Mouse (Mus musculus) left cerebral cortex, adult 2 months (tissue): ENCODE data around the gene Neurog3. TPM values are rescaled to one million over a fixed set of nuclear protein-coding genes. Genes with fewer than 3 reads are reported as not detected.

ENCODE experiments used
- DNase-seq, 2 experiments: peaks; one replicate each; pipeline ENCODE4 v3.0.0; 2021 to 2022; ENCODE audit warnings: low spot score in 2 of 2, mixed read lengths in 1 of 2; ENCODE audit errors: extremely low spot score in 1 of 2
- H3K27ac ChIP-seq: fragments of 200-600 bp; 2 replicates; pipeline ENCODE4 v1.8.1; 2022
- H3K4me3 ChIP-seq: fragments of 200-600 bp; 2 replicates; pipeline ENCODE4 v1.8.1; 2022
- CTCF ChIP-seq: fragments of 200-600 bp; IDR thresholded peaks from 2 replicates; pipeline ENCODE4 v1.8.1; 2022; ENCODE audit warnings: antibody characterized with exemption, mild to moderate bottlenecking, moderate library complexity
- intact Hi-C: fragments of 180-260 bp; cut with DNase I; formaldehyde crosslinking; loops from one replicate; pipeline ENCODE4 v1.15.1; 2025
- long read RNA-seq, 2 experiments: library from polyadenylated mRNA; stranded (forward); transcript quantifications; one replicate each; pipeline ENCODE4 v2.0.0; 2021; ENCODE audit warnings: borderline mapping rate in 2 of 2
- total RNA-seq, 2 experiments: library from RNA; stranded (reverse); gene quantifications; 2 replicates each; pipeline ENCODE4 v1.2.3; 2021

Neurog3 gene
- not detected for total RNA-seq
- long read RNA-seq, experiment 1, result 0 reads
- long read RNA-seq, experiment 2, result 0 reads

DNA sequence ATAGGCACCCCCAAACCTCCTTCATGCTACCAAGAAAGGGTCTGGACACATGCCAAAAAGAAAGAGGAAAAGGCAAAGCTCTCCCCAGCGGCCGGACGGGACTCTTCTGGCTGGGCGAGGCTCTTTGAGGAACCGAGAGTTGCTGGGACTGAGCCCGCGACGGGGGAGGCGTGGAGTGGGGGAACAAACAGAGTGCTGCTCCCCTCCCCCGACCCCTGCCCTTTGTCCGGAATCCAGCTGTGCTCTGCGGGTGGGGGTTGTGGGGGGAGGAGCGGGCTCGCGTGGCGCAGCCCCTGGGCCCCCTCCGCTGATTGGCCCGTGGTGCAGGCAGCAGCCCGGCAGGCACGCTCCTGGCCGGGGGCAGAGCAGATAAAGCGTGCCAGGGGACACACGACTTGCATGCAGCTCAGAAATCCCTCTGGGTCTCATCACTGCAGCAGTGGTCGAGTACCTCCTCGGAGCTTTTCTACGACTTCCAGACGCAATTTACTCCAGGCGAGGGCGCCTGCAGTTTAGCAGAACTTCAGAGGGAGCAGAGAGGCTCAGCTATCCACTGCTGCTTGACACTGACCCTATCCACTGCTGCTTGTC, at the start of gene Neurog3:
Neurog3 (plus strand) TSS at position 400 of the 591 bp plus-strand sequence.
- no peak within 1 kb of the TSS for H3K27ac ChIP-seq
- TF ChIP-seq CTCF, result no peak
- no peak within 1 kb of the TSS for H3K4me3 ChIP-seq
- intact Hi-C loops, result no loop called here
- DNase-seq, result no peak

DNA sequence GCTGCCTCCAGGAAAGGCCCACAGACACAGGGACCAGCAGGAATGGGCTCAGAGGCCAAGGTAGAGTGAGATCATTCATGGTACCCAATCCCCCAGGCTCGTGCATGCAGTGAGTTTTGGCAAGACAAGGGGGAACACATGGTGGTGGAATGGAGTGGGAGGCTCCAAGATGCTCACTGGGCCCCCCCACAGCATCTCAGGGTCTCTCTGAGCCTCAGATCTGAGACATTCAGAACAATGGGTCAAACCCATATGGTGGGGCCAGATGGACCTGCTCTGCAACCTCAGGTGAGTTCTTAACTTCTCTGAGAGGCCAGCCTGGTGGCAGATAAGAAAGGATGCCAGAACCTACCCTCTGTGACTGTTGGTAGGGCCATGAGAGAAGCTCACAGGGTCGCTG, 46.8 kb upstream of the Neurog3 start:
- no peak for DNase-seq
- Histone ChIP-seq H3K27ac (no peak overlapping the region), H3K4me3 (no peak overlapping the region)
- no peak for TF ChIP-seq CTCF
- intact Hi-C loops, result no loop called here

DNA sequence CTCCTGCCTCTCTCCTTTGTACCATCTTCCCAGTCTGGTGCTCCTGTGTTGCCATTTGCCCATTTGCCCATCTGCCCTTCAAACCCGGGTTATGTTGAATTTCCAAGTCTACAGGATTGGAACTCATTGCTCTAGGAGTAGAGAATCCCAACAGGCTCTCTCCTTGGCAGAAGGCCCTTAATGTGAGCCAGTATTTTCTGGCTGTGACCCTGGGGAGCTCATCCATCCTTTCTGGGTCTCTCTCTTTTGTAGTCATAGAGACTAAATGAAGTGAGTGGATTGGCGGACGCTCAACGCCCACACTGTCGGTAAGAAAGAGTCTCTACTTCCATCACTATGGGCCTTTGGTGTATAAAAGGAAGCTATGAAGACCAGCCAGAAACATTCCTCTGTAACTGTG, 46.1 kb upstream of the Neurog3 start:
- DNase-seq, result no peak
- H3K27ac ChIP-seq, result no peak overlapping the region
- TF ChIP-seq CTCF, result no peak
- intact Hi-C loops, result no loop called here
- no peak overlapping the region for H3K4me3 ChIP-seq

DNA sequence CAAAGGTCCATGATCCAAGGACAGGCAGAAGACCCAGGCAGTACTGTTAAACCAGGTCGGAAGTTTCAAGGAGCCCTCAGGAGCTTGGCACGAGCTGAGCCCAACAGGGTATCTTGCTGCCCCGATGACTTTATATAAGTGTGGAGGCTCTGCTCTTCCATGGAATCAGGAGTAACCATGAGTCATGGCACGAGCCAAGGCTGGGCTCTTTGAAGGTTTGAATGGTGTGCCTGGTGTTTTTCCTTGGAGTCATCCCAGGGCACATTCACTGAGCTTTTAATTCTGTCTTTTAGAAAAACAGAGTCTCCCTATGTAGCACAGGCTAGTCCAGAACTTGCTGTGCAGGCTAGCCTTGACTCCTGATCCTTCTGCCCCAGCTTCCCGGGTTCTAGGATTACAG, 44.5 kb upstream of the Neurog3 start:
- intact Hi-C loops, result no loop called here
- H3K4me3 ChIP-seq, result no peak overlapping the region
- no peak for DNase-seq
- H3K27ac ChIP-seq, result no peak overlapping the region
- TF ChIP-seq CTCF, result no peak

DNA sequence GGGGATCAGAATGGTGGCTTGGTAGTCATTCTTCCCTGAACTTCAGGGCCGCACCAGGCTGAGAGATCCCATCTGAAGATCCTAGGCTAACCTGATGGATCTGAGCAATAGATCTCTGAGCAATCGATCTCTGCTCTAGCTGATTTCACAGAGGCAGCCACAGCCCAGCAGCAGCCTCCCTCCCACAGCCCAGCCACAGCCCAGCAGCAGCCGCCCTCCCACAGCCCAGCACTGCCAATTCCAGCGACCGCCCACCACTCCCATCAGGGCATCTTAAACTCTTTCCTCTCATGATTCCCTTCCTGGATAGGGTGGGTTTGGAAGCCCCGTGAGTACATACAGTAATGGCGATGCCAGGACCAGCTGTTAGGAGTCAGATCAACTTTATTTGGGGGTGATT, 43.8 kb upstream of the Neurog3 start:
- Histone ChIP-seq H3K4me3 (no peak overlapping the region), H3K27ac (no peak overlapping the region)
- intact Hi-C loops, result no loop called here
- DNase-seq, result peak in 1 of 2 experiments; percentile 26
- TF ChIP-seq CTCF, result no peak

DNA sequence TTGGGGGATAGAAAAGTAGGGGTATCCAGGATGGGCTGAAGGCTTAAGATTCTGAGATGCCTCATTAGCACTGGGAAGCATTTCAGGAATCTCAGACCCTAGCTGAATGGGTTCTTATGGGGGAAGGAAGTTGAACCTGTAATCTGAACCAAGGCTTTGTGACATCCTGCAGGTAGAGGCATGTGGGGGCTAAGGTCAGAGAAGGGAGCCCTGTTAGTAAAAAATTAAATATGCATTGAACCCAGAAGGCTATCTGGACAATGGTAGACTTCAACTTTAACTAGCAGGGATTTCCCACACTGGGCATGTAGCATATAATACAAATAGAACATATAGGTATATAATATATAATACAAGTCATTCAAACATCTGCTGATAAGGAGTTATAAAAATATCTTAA, 43.4 kb upstream of the Neurog3 start:
- no peak for TF ChIP-seq CTCF
- no peak for DNase-seq
- intact Hi-C loops, result no loop called here
- Histone ChIP-seq H3K27ac (no peak overlapping the region), H3K4me3 (no peak overlapping the region)

DNA sequence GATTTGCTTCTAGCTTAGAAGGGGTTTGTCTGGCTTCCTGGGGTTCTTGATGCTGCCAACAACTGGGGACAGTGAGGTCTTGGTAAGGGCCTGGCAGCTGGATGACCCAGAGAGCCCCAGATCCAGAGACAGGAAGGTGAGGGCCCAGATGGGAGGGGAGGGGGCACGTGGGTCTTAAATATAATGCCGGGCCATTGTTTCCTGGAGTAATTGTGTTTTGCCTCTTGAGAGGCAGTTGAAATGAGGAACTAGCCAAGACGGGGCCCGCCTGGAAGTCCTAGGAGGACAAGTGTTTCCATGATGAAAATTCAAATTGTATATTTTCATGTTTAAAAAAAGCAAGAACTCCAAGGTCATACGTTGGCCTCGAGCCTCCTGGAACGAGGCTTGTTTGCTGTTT, 39.0 kb upstream of the Neurog3 start:
- Histone ChIP-seq H3K27ac (no peak overlapping the region), H3K4me3 (no peak overlapping the region)
- TF ChIP-seq CTCF, result no peak
- intact Hi-C loops, result no loop called here
- DNase-seq, result no peak

DNA sequence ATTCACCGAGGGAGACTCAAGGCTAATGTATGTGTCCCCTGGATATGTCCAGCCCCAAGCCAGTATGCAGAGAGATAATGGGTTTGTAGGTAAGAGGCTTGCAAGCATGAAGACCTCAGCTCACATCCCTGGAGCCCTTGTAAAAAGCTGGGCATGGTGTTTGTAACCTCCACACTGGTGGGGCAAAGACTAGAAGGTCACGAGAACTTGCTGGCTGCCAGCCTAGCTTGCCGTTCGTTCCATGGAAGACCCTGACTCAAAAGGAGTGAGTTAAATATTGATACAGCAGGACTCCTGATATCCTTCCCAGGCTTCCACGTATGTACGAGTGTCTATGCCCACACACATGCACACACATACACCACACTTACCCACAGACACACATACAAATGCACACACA, 38.5 kb upstream of the Neurog3 start:
- H3K27ac ChIP-seq, result no peak overlapping the region
- no peak for TF ChIP-seq CTCF
- no peak overlapping the region for H3K4me3 ChIP-seq
- intact Hi-C loops, result no loop called here
- no peak for DNase-seq

DNA sequence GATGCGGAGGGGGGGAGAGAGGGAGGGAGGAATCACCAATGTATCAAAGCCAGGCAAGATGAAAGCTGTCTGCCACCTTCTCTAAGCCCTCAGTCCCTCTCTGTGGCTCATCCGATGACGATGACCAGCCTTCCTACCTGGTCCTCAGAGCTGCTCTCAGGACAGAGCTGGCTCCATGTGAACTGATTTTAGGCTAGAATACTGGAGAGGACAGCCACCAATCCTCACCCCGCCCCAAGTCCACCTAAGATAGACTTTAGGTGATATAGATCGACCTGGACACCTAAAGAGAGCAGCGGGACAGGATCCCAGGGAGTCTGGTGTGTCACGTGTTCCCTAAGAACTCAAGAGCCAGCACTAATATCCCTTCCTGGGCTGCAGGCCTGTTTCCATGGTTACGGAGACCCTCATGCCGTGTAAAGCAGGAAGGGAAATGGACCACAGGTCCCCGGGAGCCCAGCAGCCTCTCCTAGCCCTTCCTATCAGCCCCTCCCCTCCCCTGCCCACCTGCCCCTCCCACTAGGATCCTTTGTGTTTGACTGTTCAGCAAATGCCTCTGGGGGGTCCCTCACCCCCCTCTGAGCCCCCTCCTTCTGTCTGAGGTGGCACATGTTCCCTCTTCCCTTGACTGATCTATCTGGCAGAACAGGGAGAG, 33.0 kb upstream of the Neurog3 start:
- no peak overlapping the region for H3K4me3 ChIP-seq
- H3K27ac ChIP-seq, result no peak overlapping the region
- TF ChIP-seq CTCF, result no peak
- intact Hi-C loops, result no loop called here
- DNase-seq, result no peak

DNA sequence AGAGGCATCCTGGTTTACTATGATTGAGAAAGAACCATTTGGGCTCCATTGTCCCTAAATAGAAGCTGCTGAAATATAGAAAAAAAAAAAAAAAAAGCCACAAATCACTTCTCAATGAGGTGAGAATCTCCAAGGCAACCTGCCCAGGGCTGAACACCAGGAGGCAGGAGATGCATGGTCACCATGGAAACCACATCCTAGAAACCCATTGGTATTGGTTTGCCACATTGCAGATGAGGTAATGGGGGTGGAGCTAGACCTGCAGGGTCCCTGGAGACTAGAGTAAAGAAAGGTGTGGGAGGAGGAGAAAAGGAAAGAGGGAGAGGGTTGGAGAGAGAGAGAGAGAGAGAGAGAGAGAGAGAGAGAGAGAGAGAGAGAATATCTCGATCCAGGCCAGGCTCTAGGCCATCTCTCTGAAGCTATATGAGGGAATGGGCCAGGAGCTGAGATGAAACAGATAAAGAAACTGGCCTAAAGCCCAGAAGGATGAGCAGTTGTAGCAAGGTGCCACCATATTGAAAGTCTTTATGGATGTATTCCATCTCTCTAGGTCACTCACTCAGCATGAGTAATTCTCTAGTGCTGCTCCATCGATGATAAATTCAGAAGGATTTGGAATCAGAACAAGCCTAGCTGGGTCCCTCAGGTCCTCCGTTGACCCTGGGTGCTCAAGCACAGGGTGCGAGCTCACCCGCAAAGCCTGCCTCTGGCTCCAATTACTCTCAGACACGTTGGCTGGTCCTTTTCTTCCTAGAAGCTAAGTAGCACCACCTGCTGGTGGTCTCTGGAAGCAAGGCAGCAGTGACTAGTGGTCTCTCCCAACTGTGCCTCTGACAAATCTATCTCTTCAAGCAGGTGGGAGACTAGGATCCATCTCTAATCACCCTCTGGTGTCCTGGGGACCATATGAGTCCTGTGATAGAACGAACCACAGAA, 31.1 kb upstream of the Neurog3 start:
- no peak overlapping the region for H3K4me3 ChIP-seq
- DNase-seq, result peak; percentile 76 to 77
- TF ChIP-seq CTCF, result peak; percentile 88
- H3K27ac ChIP-seq, result peak overlapping the region; percentile 83
- intact Hi-C loops, result loop anchor here (1.0 to 2.0 kb wide), 4 partner anchors 46 to 263 kb away; no protein-coding TSS in a partner anchor

DNA sequence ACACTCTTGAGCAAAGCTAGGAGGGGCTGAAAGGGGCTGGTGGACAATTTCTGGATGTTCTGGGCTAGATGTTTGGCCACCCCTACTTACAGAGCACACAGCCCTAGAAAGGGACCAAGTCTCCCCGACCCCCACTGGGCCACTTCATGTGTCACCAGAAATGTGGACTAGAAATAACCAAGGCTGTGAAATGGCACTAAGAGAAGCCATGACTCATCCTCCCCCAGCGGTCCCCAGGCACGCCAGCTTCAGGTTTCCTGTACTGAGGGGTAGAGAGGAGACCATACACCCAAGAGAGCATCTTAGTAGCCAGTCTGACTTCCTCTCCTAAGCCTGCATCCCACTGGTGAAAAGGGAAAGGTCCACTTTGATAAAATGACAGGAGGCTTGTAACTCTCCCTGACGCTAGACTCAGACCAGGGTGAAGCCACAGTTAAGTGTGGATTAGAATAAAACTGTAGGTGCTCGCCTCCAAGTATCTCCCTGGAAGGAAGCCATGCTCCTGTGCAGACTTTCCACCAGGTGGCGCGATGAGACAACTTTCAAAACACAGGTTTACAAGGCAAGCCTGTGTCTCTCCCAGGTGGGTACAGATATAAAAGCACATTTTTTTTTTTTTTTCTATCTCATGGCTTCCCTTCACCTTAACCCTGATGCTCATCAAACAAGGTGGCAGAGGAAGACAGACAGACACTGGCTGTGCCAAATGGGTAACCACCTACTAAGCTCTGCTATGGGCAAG, 27.9 kb upstream of the Neurog3 start:
- 0 out of 2 replicates have a peak overlapping the region, but pooled peaks have one; percentile 19 for H3K27ac ChIP-seq
- no peak overlapping the region for H3K4me3 ChIP-seq
- DNase-seq, result peak; percentile 68 to 82
- intact Hi-C loops, result loop anchor here (1.0 kb wide), 2 partner anchors 78 to 138 kb away; no protein-coding TSS in a partner anchor
- peak; percentile 82 for TF ChIP-seq CTCF
